Mouse (Mus musculus) heart, postnatal 4 days (tissue): ENCODE data around the gene Mrgprg. TPM values are rescaled to one million over a fixed set of nuclear protein-coding genes. Genes with fewer than 3 reads are reported as not detected.

ENCODE experiments used
- microRNA-seq, 2 experiments: library from miRNA; unstranded; fragments of <30 nt; microRNA quantifications; one replicate each; pipeline ENCODE4 v1.2.0; 2021 to 2022
- total RNA-seq, 2 experiments: library from RNA; stranded (reverse); gene quantifications; 2 replicates each; pipeline ENCODE4 v1.2.3; 2021

Mrgprg gene
- total RNA-seq, 2 experiments from 2014 or later = not detected

Small RNA genes lying within 50 kb of the gene (microRNA-seq; reads per million reads assigned to microRNA genes)
- 0 reads per million in 2 experiments for gene Gm22064

Other genes with a start within 250 kb of the Mrgprg start
- gene Nap1l4, start 217.9 kb downstream of the Mrgprg start, total RNA-seq = 100 to 1,000 TPM; 203 to 204 TPM
- 10 to 100 TPM; 24.5 to 27.1 TPM for gene Cars, start 166.9 kb downstream of the Mrgprg start, total RNA-seq
- 1 to 10 TPM; 1.0 to 1.4 TPM for gene Tnfrsf26, start 138.3 kb downstream of the Mrgprg start, total RNA-seq
- gene Tnfrsf22, start 117.3 kb downstream of the Mrgprg start, total RNA-seq = 1 to 10 TPM; 3.6 to 5.0 TPM
- 1 to 10 TPM; 3.4 to 3.6 TPM for gene Tnfrsf23, start 81.1 kb downstream of the Mrgprg start, total RNA-seq
- 10 to 100 TPM; 45.1 to 46.4 TPM for gene Osbpl5, start 10.0 kb downstream of the Mrgprg start, total RNA-seq
- gene Mrgpre, start 17.5 kb upstream of the Mrgprg start, total RNA-seq = 1 to 10 TPM; 2.3 to 2.4 TPM
- 1 to 10 TPM; 8.8 to 9.8 TPM for gene Nadsyn1, start 55.9 kb upstream of the Mrgprg start, total RNA-seq
- gene Dhcr7, start 56.2 kb upstream of the Mrgprg start, total RNA-seq = 10 to 100 TPM; 15.7 to 17.5 TPM
- gene Gm498, start 99.8 kb upstream of the Mrgprg start, total RNA-seq = not detected
- gene Shank2, start 234.9 kb upstream of the Mrgprg start, total RNA-seq = under 1 TPM; 0.88 to 0.97 TPM